Mouse (Mus musculus): ENCODE measurements around the gene 1700015F17Rik.

GRCm38 (mm10) chr5:5496393-5496792, 17.4 kb upstream of the 1700015F17Rik start:
- TF ChIP-seq POLR2A (IDR thresholded peaks at IDR 0.05; ENCODE audit: extremely low read depth, insufficient read depth, low read length) = no peak
- TF ChIP-seq CTCF (IDR thresholded peaks at IDR 0.05; ENCODE audit: extremely low read depth, insufficient read depth, low read length) = no peak

Measured in cortical plate, adult 2 months (tissue).